Mouse (Mus musculus) embryonic fibroblast, embryonic 13.5 days (primary cell): Measurements from ENCODE around the gene Gm45261. TPM values are rescaled to one million over a fixed set of nuclear protein-coding genes. Genes with fewer than 3 reads are reported as not detected.

Experiments used
- H3K27ac ChIP-seq: 2 replicates; pipeline ENCODE4 v1.5.1; 2012; ENCODE audit warnings: low read length, control low read depth, inconsistent platforms; ENCODE audit not compliant: insufficient read depth
- H3K4me1 ChIP-seq: 2 replicates; pipeline ENCODE4 v1.6.1; 2011; ENCODE audit warnings: low read length; ENCODE audit not compliant: control insufficient read depth, insufficient read depth
- H3K4me3 ChIP-seq: 2 replicates; pipeline ENCODE4 v1.5.1; 2011; ENCODE audit warnings: mild to moderate bottlenecking, control low read depth, low read length; ENCODE audit not compliant: insufficient read depth
- CTCF ChIP-seq: IDR thresholded peaks from 2 replicates; pipeline ENCODE4 v1.5.1; 2011; ENCODE audit warnings: mild to moderate bottlenecking, control low read depth, low read length, moderate library complexity, borderline replicate concordance; ENCODE audit not compliant: insufficient read depth
- POLR2A ChIP-seq: IDR thresholded peaks from 2 replicates; pipeline ENCODE4 v1.6.1; 2011; ENCODE audit warnings: low read depth, mild to moderate bottlenecking, control low read depth, low read length, moderate library complexity
- polyA plus RNA-seq: library from polyadenylated mRNA; stranded (reverse); fragments of >200 nt; gene quantifications from 2 replicates; pipeline ENCODE4 v1.2.4, GENCODE M21; 2011; ENCODE audit warnings: low read depth; ENCODE audit not compliant: missing spikeins, insufficient read length

Gene Gm45261
- polyA plus RNA-seq, 1 experiment: not detected

DNA sequence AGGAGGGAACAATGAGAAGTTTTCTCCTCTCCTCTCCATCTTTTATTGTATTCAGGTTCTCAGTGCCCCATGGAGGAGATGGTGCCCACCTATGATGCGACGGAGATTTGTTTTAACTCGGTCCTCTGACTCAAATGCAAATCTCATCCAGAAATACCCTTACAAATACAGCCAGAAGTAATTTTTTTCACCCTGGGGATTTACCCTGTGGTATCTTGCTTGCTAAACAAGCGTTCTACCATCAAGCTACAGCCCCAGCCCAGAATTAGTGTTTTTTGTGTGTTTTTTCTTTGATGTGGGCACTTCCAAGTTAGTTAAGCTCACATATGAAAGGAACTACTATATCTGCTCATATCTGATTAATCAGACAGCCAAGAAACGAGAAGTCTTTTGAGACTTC, 44.9 kb downstream of the Gm45261 start:
- Histone ChIP-seq H3K27ac (no peak overlapping the region), H3K4me1 (peaks cover 4% of the 10 kb centered on the region; the same call in 1 of the 2 replicates), H3K4me3 (no peak overlapping the region)
- TF ChIP-seq CTCF (no peak), POLR2A (no peak)

DNA sequence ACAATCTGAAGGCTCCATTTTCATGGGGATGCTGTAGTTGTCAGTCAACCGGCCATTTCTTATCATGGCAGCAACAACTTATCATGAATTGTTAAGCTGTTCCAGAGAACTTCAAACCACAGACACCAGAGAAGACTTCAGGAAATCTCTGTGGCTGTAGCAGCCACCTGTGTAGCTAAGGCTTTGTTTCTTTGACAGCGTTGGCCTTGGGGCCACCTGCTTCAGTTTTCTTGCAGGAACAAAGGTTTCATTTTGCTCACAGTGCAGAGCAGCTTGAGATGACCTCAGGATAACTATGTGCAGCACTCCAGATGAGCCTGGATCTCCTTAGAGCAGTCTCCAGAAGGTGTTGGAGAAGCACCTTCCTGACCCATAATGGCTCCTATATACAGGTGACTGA, 48.7 kb downstream of the Gm45261 start:
- no peak for TF ChIP-seq CTCF
- no peak for TF ChIP-seq POLR2A
- Histone ChIP-seq H3K27ac (no peak overlapping the region), H3K4me3 (no peak overlapping the region), H3K4me1 (no peaks in the 10 kb centered on the region)

GRCm38 (mm10) chr1:80410229-80410973, 50.8 kb downstream of the Gm45261 start:
- no peak for TF ChIP-seq CTCF
- TF ChIP-seq POLR2A: no peak

GRCm38 (mm10) chr1:80409467-80410105, 51.7 kb downstream of the Gm45261 start:
- TF ChIP-seq POLR2A (no peak), CTCF (no peak)
- Histone ChIP-seq H3K4me1 (no peaks in the 10 kb centered on the region), H3K27ac (no peak overlapping the region), H3K4me3 (no peak overlapping the region)

More at GRCm38 (mm10) chr1:80410229-80410973, 50.8 kb downstream of the Gm45261 start:
- Histone ChIP-seq H3K4me1 (no peaks in the 10 kb centered on the region), H3K27ac (no peak overlapping the region), H3K4me3 (no peak overlapping the region)

- 0 out of 2 replicates have a peak, but pooled peaks have one; percentile 1 for TF ChIP-seq CTCF
- no peak for TF ChIP-seq POLR2A
- no peak overlapping the region for H3K27ac ChIP-seq
- H3K4me3 ChIP-seq: no peak overlapping the region
- H3K4me1 ChIP-seq: no peaks in the 10 kb centered on the region
These were observed 52.7 kb downstream of the Gm45261 start for GRCm38 (mm10) chr1:80408586-80408985.

- H3K4me1 ChIP-seq: no peaks in the 10 kb centered on the region
- TF ChIP-seq CTCF: no peak
- TF ChIP-seq POLR2A: no peak
- no peak overlapping the region for H3K27ac ChIP-seq
- H3K4me3 ChIP-seq: no peak overlapping the region
These were observed 57.1 kb downstream of the Gm45261 start for GRCm38 (mm10) chr1:80404196-80404595.

GRCm38 (mm10) chr1:80403366-80403893, 57.8 kb downstream of the Gm45261 start:
- no peak for TF ChIP-seq CTCF
- no peak for TF ChIP-seq POLR2A
- H3K27ac ChIP-seq: no peak overlapping the region
- H3K4me1 ChIP-seq: no peaks in the 10 kb centered on the region
- H3K4me3 ChIP-seq: no peak overlapping the region

GRCm38 (mm10) chr1:80401961-80402360, 59.3 kb downstream of the Gm45261 start:
- no peak for TF ChIP-seq CTCF
- no peak for TF ChIP-seq POLR2A
- no peaks in the 10 kb centered on the region for H3K4me1 ChIP-seq
- no peak overlapping the region for H3K27ac ChIP-seq
- no peak overlapping the region for H3K4me3 ChIP-seq

Other genes starting within 250 kb of the Gm45261 start
- gene Fam124b, start 243.0 kb downstream of the Gm45261 start, polyA plus RNA-seq: 0.18 TPM in 1 of 2 replicates, not detected in the other
- gene Cul3, start 121.0 kb downstream of the Gm45261 start, polyA plus RNA-seq: 156 and 189 TPM in 2 replicates